Mouse (Mus musculus): ENCODE results near the gene Stard10.

Stard10 gene

GRCm38 (mm10) chr7:101330841-101331173 is 13.9 kb downstream of the Stard10 start:
- no peak for DNase-seq (ENCODE audit: low spot score)

GRCm38 (mm10) chr7:101332045-101332831 is 15.4 kb downstream of the Stard10 start:
- no peak for DNase-seq (ENCODE audit: low spot score)

- no peak for DNase-seq (ENCODE audit: low spot score)
Measured at GRCm38 (mm10) chr7:101335228-101335627, 18.3 kb downstream of the Stard10 start.

GRCm38 (mm10) chr7:101336686-101337085 is 19.8 kb downstream of the Stard10 start:
- DNase-seq (ENCODE audit: low spot score): no peak

GRCm38 (mm10) chr7:101337401-101337800 is 20.5 kb downstream of the Stard10 start:
- no peak for DNase-seq (ENCODE audit: low spot score)

- DNase-seq (ENCODE audit: low spot score): no peak
Measured at GRCm38 (mm10) chr7:101341405-101341804, 24.5 kb downstream of the Stard10 start.

- DNase-seq (ENCODE audit: low spot score): no peak
Measured at GRCm38 (mm10) chr7:101343135-101343534, 26.2 kb downstream of the Stard10 start.

GRCm38 (mm10) chr7:101344892-101345291 is 28.0 kb downstream of the Stard10 start:
- no peak for DNase-seq (ENCODE audit: low spot score)

GRCm38 (mm10) chr7:101346991-101347390 is 30.1 kb downstream of the Stard10 start:
- DNase-seq (ENCODE audit: low spot score): no peak

GRCm38 (mm10) chr7:101347767-101348270 is 30.9 kb downstream of the Stard10 start, which contains the start of gene Arap1:
TSS of gene Arap1 (plus strand) at chr7:101348067.
- DNase-seq (ENCODE audit: low spot score): no peak

- DNase-seq (ENCODE audit: low spot score): no peak
Measured at GRCm38 (mm10) chr7:101348312-101348711, 31.4 kb downstream of the Stard10 start.

- no peak for DNase-seq (ENCODE audit: low spot score)
Measured at GRCm38 (mm10) chr7:101349861-101350260, 33.0 kb downstream of the Stard10 start.

GRCm38 (mm10) chr7:101352404-101352803 is 35.5 kb downstream of the Stard10 start:
- DNase-seq (ENCODE audit: low spot score): no peak

GRCm38 (mm10) chr7:101354423-101354822 is 37.5 kb downstream of the Stard10 start:
- DNase-seq (ENCODE audit: low spot score): no peak

- no peak for DNase-seq (ENCODE audit: low spot score)
Measured at GRCm38 (mm10) chr7:101355551-101356100, 38.7 kb downstream of the Stard10 start.

- no peak for DNase-seq (ENCODE audit: low spot score)
Measured at GRCm38 (mm10) chr7:101356868-101357267, 40.0 kb downstream of the Stard10 start.

GRCm38 (mm10) chr7:101360406-101360805 is 43.5 kb downstream of the Stard10 start:
- no peak for DNase-seq (ENCODE audit: low spot score)

- no peak for DNase-seq (ENCODE audit: low spot score)
Measured at GRCm38 (mm10) chr7:101361021-101361420, 44.1 kb downstream of the Stard10 start.

- no peak for DNase-seq (ENCODE audit: low spot score)
Measured at GRCm38 (mm10) chr7:101361767-101362166, 44.9 kb downstream of the Stard10 start.

GRCm38 (mm10) chr7:101362791-101363191 is 45.9 kb downstream of the Stard10 start:
- DNase-seq (ENCODE audit: low spot score): no peak

GRCm38 (mm10) chr7:101363914-101364313 is 47.0 kb downstream of the Stard10 start:
- no peak for DNase-seq (ENCODE audit: low spot score)

- DNase-seq (ENCODE audit: low spot score): no peak
Measured at GRCm38 (mm10) chr7:101367901-101368852, 51.3 kb downstream of the Stard10 start.
